Mouse (Mus musculus) liver, embryonic 11.5 days (tissue): Measurements from ENCODE around the gene Tex22. TPM values are rescaled to one million over a fixed set of nuclear protein-coding genes. Genes with fewer than 3 reads are reported as not detected.

ENCODE experiments used
- ATAC-seq: fragments of 200-750 bp; cut with Nextera tagmentation; replicated peaks from 2 replicates; pipeline ENCODE4 v1.8.0; 2017; ENCODE audit warnings: moderate number of reproducible peaks, mild to moderate bottlenecking, moderate TSS enrichment, moderate library complexity; ENCODE audit not compliant: low FRiP score
- DNase-seq: peaks from one replicate; pipeline ENCODE4 v3.0.0-alpha.2; 2017; ENCODE audit warnings: low spot score
- H3K27ac ChIP-seq: fragments of 300-500 bp; sonication (generic); 2 replicates; pipeline ENCODE4 v1.5.1; 2014; ENCODE audit warnings: mild to moderate bottlenecking, low read depth, low read length, control low read depth
- H3K27me3 ChIP-seq: fragments of 300-500 bp; sonication (generic); replicated peaks from 2 replicates; pipeline ENCODE4 v1.6.1; 2014; ENCODE audit warnings: low read length, mixed read lengths; ENCODE audit not compliant: control insufficient read depth, insufficient read depth
- H3K36me3 ChIP-seq: fragments of 300-500 bp; sonication (generic); 2 replicates; pipeline ENCODE4 v1.6.1; 2014; ENCODE audit warnings: mild to moderate bottlenecking, low read length, moderate library complexity, mixed read lengths; ENCODE audit not compliant: control insufficient read depth, insufficient read depth
- H3K4me1 ChIP-seq: fragments of 300-500 bp; sonication (generic); replicated peaks from 2 replicates; pipeline ENCODE4 v1.6.1; 2014; ENCODE audit warnings: low read length, mixed read lengths; ENCODE audit not compliant: control insufficient read depth, insufficient read depth
- H3K4me2 ChIP-seq: fragments of 300-500 bp; sonication (generic); 2 replicates; pipeline ENCODE4 v1.6.1; 2014; ENCODE audit warnings: mild to moderate bottlenecking, control low read depth, moderate library complexity
- H3K4me3 ChIP-seq: fragments of 300-500 bp; sonication (generic); 2 replicates; pipeline ENCODE4 v1.5.1; 2014; ENCODE audit warnings: low read depth, low read length, control low read depth
- H3K9ac ChIP-seq: fragments of 300-500 bp; sonication (generic); 2 replicates; pipeline ENCODE4 v1.6.1; 2014; ENCODE audit warnings: low read depth, low read length, control low read depth
- H3K9me3 ChIP-seq: fragments of 300-500 bp; sonication (generic); 2 replicates; pipeline ENCODE4 v1.6.1; 2016; ENCODE audit warnings: low read length, inconsistent platforms, mixed read lengths; ENCODE audit not compliant: control insufficient read depth
- WGBS: fragments of 180-500 bp; shearing (Covaris S2); extraction: QIAGEN DNeasy Blood & Tissue Kit; methylation state at CpG from one replicate; pipeline ENCODE4 v1.1.7; 2014; 5-methylcytosine and 5-hydroxymethylcytosine counted together
- polyA plus RNA-seq: library from polyadenylated mRNA; unstranded; fragments of >200 nt; fragmentation: Nextera tagmentation; extraction: Ambion mirVana; gene quantifications from 2 replicates; pipeline ENCODE4 v1.2.1, GENCODE M21; 2014

The Tex22 gene
- not detected in 2 replicates for polyA plus RNA-seq

GRCm38 (mm10) chr12:113074329-113075062, at the start of gene Tex22:
TSS of gene Tex22 (plus strand) at chr12:113074502.
- peaks cover 11% of the 10 kb centered on the region for H3K36me3 ChIP-seq
- peak; percentile 84 for DNase-seq
- peak within 1 kb of the TSS; percentile 54 for H3K4me3 ChIP-seq
- peak; percentile 83 for ATAC-seq
- peak within 1 kb of the TSS; percentile 66 for H3K27ac ChIP-seq
- H3K4me1 ChIP-seq: peaks cover 18% of the 10 kb centered on the region
- no peaks in the 10 kb centered on the region for H3K27me3 ChIP-seq
- peak within 1 kb of the TSS; percentile 93 for H3K4me2 ChIP-seq
- H3K9me3 ChIP-seq: no peaks in the 10 kb centered on the region
- 5% methylated on average over 32 of the region's 32 CpGs for WGBS
- peak within 1 kb of the TSS; percentile 55 for H3K9ac ChIP-seq

- WGBS: 97% methylated on average over 1 of the region's 1 CpGs
- H3K9ac ChIP-seq: no peak overlapping the region
- no peaks in the 10 kb centered on the region for H3K27me3 ChIP-seq
- DNase-seq (no peak), ATAC-seq (no peak)
- no peak overlapping the region for H3K4me2 ChIP-seq
- H3K4me3 ChIP-seq: no peak overlapping the region
- H3K27ac ChIP-seq: no peak overlapping the region
- H3K9me3 ChIP-seq: no peaks in the 10 kb centered on the region
- H3K4me1 ChIP-seq: peaks cover 16% of the 10 kb centered on the region
- 0 out of 2 replicates have a peak, but pooled peaks cover 4% of the 10 kb centered on the region for H3K36me3 ChIP-seq
These were observed 47.7 kb upstream of the Tex22 start for GRCm38 (mm10) chr12:113026557-113026956.

- H3K9ac ChIP-seq: no peak overlapping the region
- WGBS: 89% methylated on average over 2 of the region's 2 CpGs
- no peak for DNase-seq
- peaks cover 26% of the 10 kb centered on the region for H3K4me1 ChIP-seq
- no peak for ATAC-seq
- H3K36me3 ChIP-seq: 0 out of 2 replicates have a peak, but pooled peaks cover 4% of the 10 kb centered on the region
- no peak overlapping the region for H3K4me2 ChIP-seq
- H3K9me3 ChIP-seq: no peaks in the 10 kb centered on the region
- no peak overlapping the region for H3K4me3 ChIP-seq
- no peaks in the 10 kb centered on the region for H3K27me3 ChIP-seq
- H3K27ac ChIP-seq: no peak overlapping the region
These were observed 46.8 kb upstream of the Tex22 start for GRCm38 (mm10) chr12:113027495-113027894.

GRCm38 (mm10) chr12:113028067-113028466, 46.2 kb upstream of the Tex22 start:
- Histone ChIP-seq H3K4me3 (no peak overlapping the region), H3K4me2 (no peak overlapping the region), H3K36me3 (0 out of 2 replicates have a peak, but pooled peaks cover 4% of the 10 kb centered on the region), H3K9me3 (no peaks in the 10 kb centered on the region), H3K9ac (no peak overlapping the region), H3K27ac (no peak overlapping the region), H3K27me3 (no peaks in the 10 kb centered on the region), H3K4me1 (peaks cover 29% of the 10 kb centered on the region)
- DNase-seq (no peak), ATAC-seq (no peak)
- WGBS: 82% methylated on average over 5 of the region's 5 CpGs

- Histone ChIP-seq H3K27ac (peak overlapping the region; percentile 13; the same call in 1 of the 2 replicates), H3K9me3 (no peaks in the 10 kb centered on the region), H3K4me1 (peaks cover 29% of the 10 kb centered on the region), H3K36me3 (0 out of 2 replicates have a peak, but pooled peaks cover 4% of the 10 kb centered on the region), H3K4me2 (no peak overlapping the region), H3K4me3 (no peak overlapping the region), H3K9ac (no peak overlapping the region), H3K27me3 (no peaks in the 10 kb centered on the region)
- DNase-seq: no peak
- WGBS: 87% methylated on average over 9 of the region's 9 CpGs
- ATAC-seq: no peak
These were observed 45.4 kb upstream of the Tex22 start for GRCm38 (mm10) chr12:113028898-113029297.

- 60% methylated on average over 4 of the region's 4 CpGs for WGBS
- H3K27ac ChIP-seq: peak overlapping the region; percentile 80
- DNase-seq (no peak), ATAC-seq (no peak)
- H3K9me3 ChIP-seq: no peaks in the 10 kb centered on the region
- peaks cover 33% of the 10 kb centered on the region for H3K4me1 ChIP-seq
- H3K36me3 ChIP-seq: 0 out of 2 replicates have a peak, but pooled peaks cover 4% of the 10 kb centered on the region
- no peak overlapping the region for H3K4me3 ChIP-seq
- H3K4me2 ChIP-seq: no peak overlapping the region; the same call in 1 of the 2 replicates
- H3K9ac ChIP-seq: 0 out of 2 replicates have a peak overlapping the region, but pooled peaks have one; percentile 37
- H3K27me3 ChIP-seq: no peaks in the 10 kb centered on the region
These were observed 44.3 kb upstream of the Tex22 start for GRCm38 (mm10) chr12:113030046-113030445.

- peak overlapping the region; percentile 80 for H3K27ac ChIP-seq
- H3K9ac ChIP-seq: peak overlapping the region; percentile 38
These were observed 43.3 kb upstream of the Tex22 start for GRCm38 (mm10) chr12:113030993-113031392.

GRCm38 (mm10) chr12:113031441-113031840, 42.9 kb upstream of the Tex22 start:
- ATAC-seq: peak; percentile 22
- 0 out of 2 replicates have a peak, but pooled peaks cover 4% of the 10 kb centered on the region for H3K36me3 ChIP-seq
- peak overlapping the region; percentile 38 for H3K9ac ChIP-seq
- peak overlapping the region; percentile 49 for H3K4me2 ChIP-seq
- no peaks in the 10 kb centered on the region for H3K27me3 ChIP-seq
- peak overlapping the region; percentile 80 for H3K27ac ChIP-seq
- H3K4me1 ChIP-seq: peaks cover 33% of the 10 kb centered on the region
- H3K9me3 ChIP-seq: no peaks in the 10 kb centered on the region
- no peak for DNase-seq
- 62% methylated on average over 6 of the region's 6 CpGs for WGBS
- H3K4me3 ChIP-seq: no peak overlapping the region

More at GRCm38 (mm10) chr12:113030993-113031392, 43.3 kb upstream of the Tex22 start:
- Histone ChIP-seq H3K36me3 (0 out of 2 replicates have a peak, but pooled peaks cover 4% of the 10 kb centered on the region), H3K4me2 (peak overlapping the region; percentile 49), H3K4me1 (peaks cover 33% of the 10 kb centered on the region), H3K27me3 (no peaks in the 10 kb centered on the region), H3K9me3 (no peaks in the 10 kb centered on the region), H3K4me3 (no peak overlapping the region)
- 46% methylated on average over 9 of the region's 9 CpGs for WGBS
- DNase-seq (peak; percentile 51), ATAC-seq (peak; percentile 91)
